Mouse (Mus musculus) hematopoietic stem cell, adult 5-6 weeks (primary cell): ENCODE data around the gene Srgn. TPM values are rescaled to one million over a fixed set of nuclear protein-coding genes. Genes with fewer than 3 reads are reported as not detected.

Experiments
- ATAC-seq, 2 experiments: fragments of 125-278 bp in 1 of 2; replicated peaks in 1 of 2; 2 replicates each; pipeline ENCODE4 v1.8.0; 2016 to 2017; ENCODE audit warnings: inconsistent platforms in 2 of 2, mild to moderate bottlenecking in 2 of 2, moderate number of reproducible peaks in 2 of 2, low read depth in 1 of 2, moderate TSS enrichment in 1 of 2; ENCODE audit not compliant: low FRiP score in 2 of 2, poor library complexity in 2 of 2, severe bottlenecking in 2 of 2, insufficient read depth in 1 of 2, low TSS enrichment in 1 of 2
- total RNA-seq: library from RNA; stranded (forward); fragments of 172-1452, 232-1000 nt; gene quantifications from 2 replicates; pipeline ENCODE4 v1.2.3, GENCODE M21; 2017

Srgn gene
- total RNA-seq, 1 experiment from 2014 or later = 1,792 TPM

GRCm38 (mm10) chr10:62449364-62450279, 77.6 kb downstream of the Srgn start, which contains the start of the genes 4930507D05Rik and Supv3l1:
4930507D05Rik (plus strand) TSS chr10:62449489.
Supv3l1 (minus strand) TSS chr10:62449738.
- ATAC-seq = peak; percentile 79 to 87

Other genes with a start within 250 kb of the Srgn start
- gene Hk1, start 147.5 kb downstream of the Srgn start, total RNA-seq = 99.6 and 155 TPM in 2 replicates
- not detected in 2 replicates for gene Hkdc1, start 105.0 kb downstream of the Srgn start, total RNA-seq
- gene 4930507D05Rik, start 78.0 kb downstream of the Srgn start, total RNA-seq = 0.69 and 2.6 TPM in 2 replicates
- 45.0 and 48.8 TPM in 2 replicates for gene Supv3l1, start 77.7 kb downstream of the Srgn start, total RNA-seq
- 66.4 and 75.1 TPM in 2 replicates for gene Vps26a, start 40.6 kb downstream of the Srgn start, total RNA-seq
- 21.0 and 26.4 TPM in 2 replicates for gene Kif1bp, start 51.0 kb upstream of the Srgn start, total RNA-seq
- gene Ddx21, start 74.8 kb upstream of the Srgn start, total RNA-seq = 168 and 198 TPM in 2 replicates
- 112 and 146 TPM in 2 replicates for gene Ddx50, start 123.8 kb upstream of the Srgn start, total RNA-seq
- gene Stox1, start 198.7 kb upstream of the Srgn start, total RNA-seq = 3.3 and 4.3 TPM in 2 replicates